Mouse (Mus musculus): ENCODE measurements around the gene Osbpl2. TPM values are rescaled to one million over a fixed set of nuclear protein-coding genes. Genes with fewer than 3 reads are reported as not detected.

Osbpl2 gene
- polyA plus RNA-seq (2012): 18.8 and 19.5 TPM in 2 replicates

DNA sequence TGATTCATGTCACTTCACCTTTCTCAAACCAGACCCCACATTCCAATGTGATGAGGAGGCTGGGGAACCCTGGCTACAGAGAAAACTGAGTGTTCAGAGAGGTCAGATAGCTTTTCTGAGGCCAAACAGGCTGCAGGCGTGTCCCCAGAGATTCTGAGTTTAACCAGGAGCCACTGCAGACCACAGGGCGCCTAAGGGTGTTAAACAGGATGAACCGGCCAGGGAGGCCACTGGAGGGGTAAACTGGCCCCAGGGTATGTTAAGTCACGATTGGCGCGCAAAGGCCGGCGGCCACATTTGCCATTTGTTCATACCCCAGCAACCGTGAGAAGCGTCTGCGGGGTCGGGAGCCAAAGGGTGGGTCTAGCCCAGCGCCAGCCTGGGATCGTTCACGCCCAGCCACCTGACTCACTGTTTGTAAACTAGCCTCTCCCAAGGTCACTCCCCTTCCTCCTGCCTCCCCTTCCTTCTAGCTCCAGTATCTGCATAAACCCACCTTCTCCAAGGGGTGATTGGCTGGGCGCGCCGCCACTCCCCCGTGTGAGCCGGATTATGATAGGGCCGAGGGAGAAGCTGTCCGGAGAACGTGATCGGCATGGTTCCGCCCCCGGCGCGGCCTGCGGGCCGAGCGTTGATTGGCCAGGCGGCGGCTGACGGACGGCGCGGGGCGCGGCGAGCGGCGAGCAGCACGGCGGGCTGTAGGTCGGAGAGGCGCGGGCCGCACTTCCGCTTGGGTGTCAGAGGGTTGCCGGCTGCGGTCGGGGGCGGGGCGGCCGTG is at the start of gene Osbpl2:
TSS of gene Osbpl2 (plus strand) at position 646 of the 778 bp plus-strand sequence.

DNA sequence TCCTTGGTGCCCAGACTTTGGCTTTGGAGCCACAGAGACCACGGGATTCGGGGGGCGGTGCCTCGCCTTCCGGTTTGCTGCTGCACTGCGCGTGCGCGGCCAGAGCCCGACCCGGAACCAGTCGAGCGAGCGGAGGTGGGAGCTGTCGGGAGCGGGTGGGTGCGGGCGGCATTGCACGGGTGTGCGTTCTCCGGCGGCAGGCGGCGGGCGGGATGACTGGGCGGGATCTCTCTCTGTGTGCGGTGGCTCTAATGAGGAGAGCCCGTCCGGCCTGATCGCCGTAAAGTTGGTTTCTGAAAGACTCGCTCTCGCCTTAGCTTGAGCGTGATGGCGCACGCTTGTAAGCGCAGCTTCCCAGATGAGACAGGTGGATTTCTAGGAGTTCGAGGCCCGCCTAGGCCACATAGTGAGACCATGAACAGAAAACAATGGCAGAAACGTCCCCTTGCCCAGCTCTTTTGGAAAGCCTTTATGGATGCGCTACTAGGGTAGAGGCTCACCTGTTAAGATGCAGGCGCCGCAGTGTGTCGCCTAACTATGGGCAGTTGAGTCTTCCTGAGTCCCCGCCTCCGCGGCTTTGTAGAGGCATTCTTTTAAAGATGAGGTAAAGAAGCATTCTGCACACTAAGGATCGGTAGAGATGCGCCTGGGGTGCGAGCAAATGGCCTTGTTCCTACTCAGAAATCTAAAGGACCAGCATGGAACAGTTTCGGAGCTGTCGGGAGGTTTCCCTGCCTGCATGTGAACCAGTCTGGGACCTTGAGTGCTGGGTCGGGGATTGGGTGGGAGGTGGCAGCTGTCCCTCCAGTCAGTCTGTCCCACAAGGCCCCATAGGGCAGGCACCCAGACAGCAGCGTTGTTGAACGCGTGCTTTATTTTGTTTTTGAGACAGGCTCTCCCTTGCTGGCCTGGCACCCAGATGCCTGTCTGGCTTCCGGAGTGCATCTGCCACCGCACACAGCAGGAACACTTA is 48.3 kb upstream of the Osbpl2 start, which contains the start of gene Mtg2:
TSS of gene Mtg2 (plus strand) at position 108 of the 973 bp plus-strand sequence.

DNA sequence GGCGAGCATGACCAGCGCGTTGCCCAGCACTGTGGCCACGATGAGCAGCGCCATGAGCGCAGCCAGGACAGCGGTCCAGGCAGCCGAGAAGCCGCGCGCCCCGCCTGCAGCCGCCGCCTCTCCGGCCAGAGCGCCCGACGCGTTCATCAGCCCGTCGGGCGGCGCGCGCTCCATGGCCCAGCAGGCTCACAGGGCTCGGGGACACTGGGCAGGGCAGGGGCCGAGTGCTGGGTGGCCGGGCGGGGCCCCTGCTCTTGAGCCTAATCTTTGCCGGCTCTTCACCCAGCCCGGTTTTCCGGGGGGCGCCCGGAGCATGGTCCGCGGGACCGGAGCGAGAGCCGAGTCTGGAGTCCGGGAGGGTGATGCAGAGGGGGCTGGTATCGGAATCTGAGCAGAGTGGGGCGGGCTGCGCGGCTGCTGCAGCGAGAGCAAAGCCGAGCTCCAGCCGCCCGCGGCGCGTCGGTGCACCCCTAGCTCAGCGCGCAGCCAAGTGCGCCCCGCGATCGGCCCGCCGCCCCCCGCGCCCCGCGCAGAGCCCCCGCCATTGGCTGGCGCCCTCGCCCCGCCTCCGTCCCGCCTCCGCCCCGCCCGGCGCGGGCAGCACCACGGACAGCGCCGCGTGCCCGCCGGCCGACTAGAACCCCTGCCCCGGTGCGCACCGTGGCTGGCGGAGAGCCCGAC is 15.0 kb upstream of the Osbpl2 start, which contains the start of gene Hrh3:
TSS of gene Hrh3 (minus strand) at position 511 of the 681 bp plus-strand sequence.

DNA sequence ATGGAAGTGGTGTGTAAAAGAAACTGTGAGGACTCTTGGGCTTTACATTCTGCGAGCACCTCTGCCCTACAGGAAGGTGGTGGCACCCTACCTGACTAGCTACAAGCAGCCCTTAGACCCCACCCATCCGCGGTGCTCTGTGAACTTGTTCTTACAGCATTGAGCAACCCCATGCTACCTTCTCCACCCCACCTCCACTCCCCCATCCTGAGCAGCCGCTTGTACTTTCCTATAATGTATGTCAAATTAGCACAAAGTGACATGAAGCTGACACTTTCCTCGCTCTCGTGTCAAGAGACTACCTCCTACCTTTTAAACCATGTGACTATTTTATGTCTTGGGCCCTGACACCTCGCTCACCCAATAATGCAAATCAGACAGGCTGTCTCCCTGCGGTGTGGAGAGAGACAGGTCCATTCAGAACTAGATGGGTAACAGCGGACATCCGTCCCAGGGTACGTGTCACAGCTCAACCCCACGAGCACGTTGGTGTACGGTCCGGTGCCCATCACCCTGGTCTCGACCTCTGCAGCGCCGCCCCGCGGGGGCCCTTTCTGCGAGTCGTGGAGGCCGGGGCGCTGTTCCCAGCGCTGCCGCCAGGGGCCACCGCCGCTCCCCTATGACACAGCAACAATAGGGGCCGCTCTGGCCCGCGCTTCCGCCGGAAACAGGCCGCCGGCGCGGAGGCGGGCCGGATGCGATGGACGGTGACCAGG is 51.9 kb downstream of the Osbpl2 start, which contains the start of gene Adrm1:
TSS of gene Adrm1 (plus strand) at position 680 of the 716 bp plus-strand sequence.

Other genes with a start within 250 kb of the Osbpl2 start
- 25.5 and 31.6 TPM in 2 replicates for gene Taf4, start 142.7 kb upstream of the Osbpl2 start, polyA plus RNA-seq (2012)
- gene Lsm14b, start 94.3 kb upstream of the Osbpl2 start, polyA plus RNA-seq (2012): 29.2 and 30.7 TPM in 2 replicates
- 90.5 and 100 TPM in 2 replicates for gene Psma7, start 76.9 kb upstream of the Osbpl2 start, polyA plus RNA-seq (2012)
- gene Ss18l1, start 76.8 kb upstream of the Osbpl2 start, polyA plus RNA-seq (2012): 3.4 and 3.9 TPM in 2 replicates
- 12.5 and 12.8 TPM in 2 replicates for gene Mtg2, start 48.7 kb upstream of the Osbpl2 start, polyA plus RNA-seq (2012)
- 0.04 TPM in 1 of 2 replicates, not detected in the other for gene Hrh3, start 14.8 kb upstream of the Osbpl2 start, polyA plus RNA-seq (2012)
- 429 and 438 TPM in 2 replicates for gene Adrm1, start 52.2 kb downstream of the Osbpl2 start, polyA plus RNA-seq (2012)
- gene Lama5, start 106.6 kb downstream of the Osbpl2 start, polyA plus RNA-seq (2012): 0.58 and 0.77 TPM in 2 replicates
- gene Rps21, start 138.1 kb downstream of the Osbpl2 start, polyA plus RNA-seq (2012): 1,634 and 1,788 TPM in 2 replicates
- gene Cables2, start 154.2 kb downstream of the Osbpl2 start, polyA plus RNA-seq (2012): 29.0 and 34.9 TPM in 2 replicates
- gene Rbbp8nl, start 170.6 kb downstream of the Osbpl2 start, polyA plus RNA-seq (2012): not detected in 2 replicates
- not detected in 2 replicates for gene Gata5, start 215.4 kb downstream of the Osbpl2 start, polyA plus RNA-seq (2012)

Data from megakaryocyte-erythroid progenitor cell, adult 5 weeks (primary cell).